Mouse (Mus musculus) central nervous system, embryonic 18 days (tissue): Measurements from ENCODE around the gene Fbxl21. TPM values are rescaled to one million over a fixed set of nuclear protein-coding genes. Genes with fewer than 3 reads are reported as not detected.

Experiments used
- polyA plus RNA-seq: library from polyadenylated mRNA; depleted of rRNA; stranded (reverse); fragments of >200 nt; gene quantifications from 2 replicates; pipeline ENCODE4 v1.2.3, GENCODE M21; 2012; rRNA removed

Fbxl21 gene
- 4.4 and 5.0 TPM in 2 replicates for polyA plus RNA-seq

GRCm38 (mm10) chr13:56522081-56522820 lies at the start of gene Fbxl21:
Gene Fbxl21 (plus strand): TSS chr13:56522472.

GRCm38 (mm10) chr13:56482146-56482545 lies 40.1 kb upstream of the Fbxl21 start, which contains the start of gene Il9:
Gene Il9 (minus strand): TSS chr13:56482246.

DNA sequence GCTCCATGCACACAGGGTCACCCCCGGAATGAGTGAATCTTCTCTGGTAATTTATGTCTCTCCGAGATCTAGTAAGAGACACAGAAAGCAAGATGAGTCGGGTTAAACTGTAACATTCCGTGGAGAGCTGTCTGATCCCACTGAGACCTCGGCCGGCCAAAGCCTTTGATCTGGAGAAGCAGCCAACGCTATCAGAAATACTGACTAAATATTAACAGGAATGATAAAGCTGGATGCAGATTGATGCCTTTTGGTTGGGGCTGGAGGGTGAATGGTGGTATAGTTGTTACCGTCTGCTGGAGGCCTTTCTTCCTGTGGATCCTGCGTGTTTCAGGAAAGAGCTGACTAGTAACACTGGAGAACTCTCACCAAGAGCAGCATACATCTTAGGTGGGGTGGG lies 26.1 kb downstream of the Fbxl21 start, which contains the start of gene Lect2:
Gene Lect2 (minus strand): TSS at position 102 of the 400 bp plus-strand sequence.

Other genes with a start within 250 kb of the Fbxl21 start
- 28.4 and 33.2 TPM in 2 replicates for gene Cxcl14, start 225.9 kb upstream of the Fbxl21 start, polyA plus RNA-seq
- not detected in 2 replicates for gene Gm3045, start 95.9 kb upstream of the Fbxl21 start, polyA plus RNA-seq
- gene Slc25a48, start 84.1 kb upstream of the Fbxl21 start, polyA plus RNA-seq: 0.12 and 0.57 TPM in 2 replicates
- gene Il9, start 40.2 kb upstream of the Fbxl21 start, polyA plus RNA-seq: not detected in 2 replicates
- gene Lect2, start 26.0 kb downstream of the Fbxl21 start, polyA plus RNA-seq: not detected in 2 replicates
- 7.2 and 9.1 TPM in 2 replicates for gene Tgfbi, start 87.1 kb downstream of the Fbxl21 start, polyA plus RNA-seq
- 35.1 and 37.9 TPM in 2 replicates for gene Smad5, start 180.5 kb downstream of the Fbxl21 start, polyA plus RNA-seq
- 2.4 and 2.6 TPM in 2 replicates for gene Gm45623, start 231.4 kb downstream of the Fbxl21 start, polyA plus RNA-seq